Mouse (Mus musculus) urinary bladder, postnatal 4 days (tissue): ENCODE measurements around the gene Ctdspl.

Experiments
- DNase-seq, 2 experiments: peaks; one replicate each; pipeline ENCODE4 v3.0.0; 2021 to 2022; ENCODE audit warnings: low spot score in 2 of 2

The Ctdspl gene

DNA sequence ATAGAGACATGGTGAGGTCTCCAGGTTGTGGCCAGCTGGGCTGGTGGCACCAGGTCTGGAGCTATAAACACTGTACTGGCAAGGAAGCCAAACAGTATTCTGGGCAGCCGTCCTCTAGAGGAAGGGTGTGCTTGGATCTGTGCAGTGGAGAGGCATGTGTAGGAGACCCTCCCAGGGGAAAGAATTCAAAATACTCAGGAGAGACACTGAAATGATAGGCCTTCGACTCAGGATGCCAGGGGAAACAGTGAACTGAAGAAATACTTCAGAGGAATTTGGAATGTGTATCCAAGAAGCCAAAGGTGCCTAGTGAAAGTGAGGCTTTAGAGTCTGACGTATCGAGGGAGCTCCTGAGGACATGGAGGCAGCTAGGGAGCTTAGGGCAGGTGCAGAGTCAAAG, 23.4 kb downstream of the Ctdspl start:
- no peak for DNase-seq

DNA sequence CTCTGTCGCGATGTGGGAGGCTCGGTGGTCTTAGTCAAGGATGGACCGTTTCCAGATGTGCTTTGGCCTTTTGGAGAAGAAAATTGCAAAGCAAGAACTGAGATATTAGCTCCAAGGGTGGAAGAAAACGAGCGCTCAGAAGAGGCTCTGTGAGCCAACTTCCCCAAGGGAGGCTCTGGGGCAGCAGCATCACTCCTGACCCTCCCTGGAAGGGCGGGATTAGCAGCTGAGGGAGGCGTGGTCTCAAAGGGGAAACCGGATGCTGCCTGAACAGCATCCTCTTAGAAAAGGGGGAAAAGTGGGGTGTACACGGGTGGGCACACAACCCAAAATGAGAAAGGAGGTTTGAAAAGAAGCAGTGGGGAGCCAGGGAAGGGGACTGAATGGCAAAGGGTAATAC, 23.8 kb downstream of the Ctdspl start:
- DNase-seq = no peak

DNA sequence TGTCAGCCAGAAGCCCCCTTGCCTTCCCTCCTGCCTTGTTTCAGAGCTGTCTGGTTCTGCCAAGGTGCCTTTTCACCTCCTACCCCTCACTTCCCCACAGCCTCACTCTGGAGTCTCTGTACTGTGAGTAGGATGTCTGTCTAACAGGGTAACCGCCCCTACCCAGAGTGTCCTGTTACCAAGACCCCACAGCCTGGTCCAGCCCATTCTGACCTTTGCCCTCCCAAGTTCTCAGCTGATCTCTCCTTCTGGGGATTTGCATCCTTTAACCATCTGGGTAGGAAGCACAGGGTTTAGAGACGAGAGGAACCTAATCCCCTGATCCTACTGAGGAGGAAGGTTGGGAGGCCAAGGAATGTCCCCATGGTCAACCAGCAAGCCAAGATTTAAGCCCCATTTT, 24.5 kb downstream of the Ctdspl start:
- no peak for DNase-seq

DNA sequence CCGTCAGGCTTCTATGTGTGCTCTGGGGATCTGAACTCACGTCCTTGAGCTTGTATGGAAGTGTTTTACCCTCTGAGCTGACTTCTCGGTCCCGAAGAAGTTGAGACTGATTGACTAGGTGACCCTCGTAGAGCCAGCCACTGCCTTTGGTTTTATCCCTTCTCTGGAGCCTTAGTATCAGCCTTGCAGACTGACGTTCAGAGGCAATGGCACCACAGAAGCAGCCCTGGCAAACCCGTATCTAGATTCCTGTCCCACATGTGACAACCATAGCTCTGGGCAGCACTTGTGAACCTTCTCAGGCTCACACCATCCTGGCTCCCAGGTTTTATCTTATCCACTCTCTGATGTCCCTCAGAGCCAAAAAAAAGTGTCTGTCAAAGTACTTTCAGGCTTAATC, 25.1 kb downstream of the Ctdspl start:
- no peak for DNase-seq

DNA sequence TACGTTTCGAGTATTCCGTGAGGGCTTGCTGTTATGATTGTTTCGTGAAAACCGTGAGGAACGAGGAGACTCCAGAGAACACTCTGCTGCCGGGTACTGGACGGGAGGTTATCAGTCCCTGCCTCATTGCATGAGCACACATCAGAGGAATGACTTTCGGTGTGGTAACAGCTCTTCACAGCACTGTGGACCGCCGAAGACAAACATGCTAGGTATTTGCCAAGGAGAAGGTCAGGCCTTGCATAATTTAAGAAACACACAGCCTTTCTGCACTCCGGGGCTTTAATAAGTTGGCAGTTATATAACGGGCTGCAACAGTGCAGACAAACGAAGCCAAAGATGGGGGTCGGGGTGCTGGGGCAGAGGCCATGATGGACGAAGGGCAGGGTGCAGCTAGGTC, 25.9 kb downstream of the Ctdspl start:
- DNase-seq = no peak

DNA sequence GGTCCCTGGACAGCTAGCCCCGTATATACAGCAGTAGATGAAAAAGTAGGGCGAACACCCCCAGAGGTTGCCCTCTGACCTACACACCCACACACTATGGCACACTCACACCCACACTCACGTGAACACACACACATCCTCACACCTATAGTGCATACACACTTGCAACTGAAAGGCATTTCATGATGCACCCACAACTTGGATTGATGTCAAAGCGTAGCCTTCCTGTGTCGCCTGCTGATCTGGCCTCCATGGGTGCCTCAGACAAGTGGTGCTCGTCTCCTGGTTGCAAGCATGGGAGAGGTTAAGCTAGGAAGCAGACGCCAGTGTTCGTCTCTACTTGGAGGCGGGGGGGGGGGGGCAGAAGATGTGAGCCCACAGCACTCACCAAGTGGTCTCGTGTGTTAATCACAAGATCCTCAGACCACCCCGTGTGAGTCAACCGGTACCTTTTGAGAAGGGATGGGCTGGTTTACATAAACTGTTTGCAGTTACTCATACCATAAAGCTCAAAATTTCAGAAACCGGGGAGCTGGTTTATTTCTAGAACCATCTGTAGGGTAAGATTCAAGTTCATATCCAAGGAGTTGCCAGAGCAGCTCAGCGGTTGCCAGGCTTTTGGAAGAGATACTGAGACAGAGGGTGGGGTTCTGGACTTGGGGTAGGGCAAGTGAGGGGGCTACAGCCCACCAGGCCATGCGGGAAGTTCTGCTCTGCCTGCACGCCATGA, 27.4 kb downstream of the Ctdspl start:
- DNase-seq = no peak

DNA sequence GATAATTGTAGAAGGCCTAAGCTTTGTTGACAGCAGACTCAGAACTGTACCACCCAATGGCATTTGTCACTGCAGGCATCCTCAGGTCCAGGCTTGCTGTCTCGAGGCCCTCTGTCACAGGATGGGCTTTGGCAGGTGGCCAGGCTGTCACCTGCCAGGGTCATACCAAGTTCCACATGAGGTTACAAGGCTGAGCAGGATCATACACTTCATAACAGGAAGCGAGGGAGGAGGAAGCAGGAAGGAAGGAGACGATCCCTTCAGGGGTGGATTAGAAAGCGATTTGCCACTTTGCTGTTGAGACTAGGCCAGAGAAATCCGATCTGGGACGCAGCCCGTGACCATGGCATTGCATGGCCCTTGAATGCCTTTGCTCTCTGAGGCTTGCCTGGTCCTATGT, 32.5 kb downstream of the Ctdspl start:
- DNase-seq = no peak

DNA sequence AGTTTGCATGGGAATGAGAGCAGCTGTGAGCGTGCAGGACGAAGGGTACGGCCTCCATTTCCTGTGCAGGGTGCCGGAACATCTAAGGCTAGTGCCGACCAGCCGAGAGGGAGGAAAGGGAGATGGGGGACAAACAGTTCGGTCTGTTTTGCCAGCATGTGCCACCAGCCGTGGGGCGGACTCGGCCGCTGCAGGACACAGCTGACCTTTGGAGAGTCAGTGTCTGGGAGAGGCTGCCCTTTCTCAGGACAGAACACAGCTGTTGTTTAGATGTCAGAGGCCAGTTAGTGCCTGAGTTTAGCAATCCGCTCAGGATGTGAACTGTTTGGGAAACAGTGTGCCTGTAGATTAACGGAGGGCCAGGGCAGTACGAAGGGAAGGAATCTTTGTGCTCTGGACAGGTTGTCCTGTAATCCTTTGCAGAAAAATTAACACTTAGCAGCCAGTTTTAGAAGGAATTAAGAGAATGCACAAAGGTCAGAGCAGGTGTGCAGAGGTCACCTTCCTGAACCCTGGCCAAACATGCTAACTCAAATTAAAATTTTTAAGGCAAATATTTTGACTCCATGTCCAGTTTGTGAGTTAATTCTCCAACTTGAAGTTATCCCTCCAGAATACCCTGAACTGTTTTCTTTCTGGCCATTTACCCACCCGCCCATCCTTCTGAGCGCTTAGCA, 34.3 kb downstream of the Ctdspl start:
- no peak for DNase-seq

DNA sequence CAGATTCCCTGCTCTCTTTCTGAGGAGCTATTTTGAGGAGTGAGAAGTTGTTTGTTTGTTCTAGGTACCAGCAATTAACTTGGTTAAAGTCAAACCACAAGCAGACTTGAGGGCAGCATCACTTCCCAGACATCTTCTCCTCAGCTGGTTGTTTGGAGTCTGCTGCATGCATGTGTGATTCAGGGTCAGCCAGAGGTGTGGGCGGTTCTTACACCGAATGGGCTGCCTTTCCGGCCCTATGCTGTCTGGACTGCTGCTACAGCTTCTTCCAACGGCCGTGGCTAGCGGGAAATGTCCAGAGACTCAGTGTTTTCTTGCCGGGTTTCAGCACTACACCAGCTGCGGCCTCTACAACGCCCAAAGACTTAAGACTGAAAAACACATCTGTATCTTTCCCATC, 36.9 kb downstream of the Ctdspl start:
- no peak for DNase-seq

DNA sequence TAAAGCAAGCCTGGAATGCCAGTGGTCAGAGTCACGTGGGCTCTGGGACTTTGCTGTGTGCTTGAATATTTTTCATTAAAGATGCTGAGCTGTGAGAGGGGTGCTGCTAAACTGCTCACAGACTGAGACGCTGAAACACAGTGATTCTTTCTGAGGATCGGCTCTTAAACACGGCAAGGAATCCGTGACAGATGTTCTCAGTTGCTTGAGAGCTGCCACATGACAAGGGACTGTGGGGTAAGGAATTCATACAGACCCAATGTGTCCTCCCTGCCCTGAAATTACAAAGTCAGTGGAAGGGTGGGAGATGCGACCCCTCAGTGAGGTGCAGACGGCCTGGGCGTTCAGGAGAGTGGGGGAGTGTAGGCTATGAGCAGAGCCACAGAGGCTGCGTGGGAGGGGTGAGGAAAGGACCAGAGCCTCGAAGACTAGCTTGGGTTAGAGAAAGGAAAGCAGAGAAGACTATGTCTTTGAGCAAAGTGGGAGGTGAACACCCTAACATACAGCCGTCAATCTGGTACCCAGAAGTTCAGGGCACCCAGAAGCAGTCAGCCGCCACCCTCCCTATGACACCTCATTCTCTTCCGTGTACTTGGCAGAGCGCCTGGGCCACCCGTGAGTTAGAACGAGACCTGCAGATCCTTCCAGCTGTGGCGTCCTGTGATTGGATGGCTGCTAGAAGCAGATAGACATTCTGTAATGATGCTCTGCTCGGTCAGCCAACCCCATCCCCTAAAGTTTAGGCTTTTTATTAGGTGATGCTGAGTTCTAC, 38.2 kb downstream of the Ctdspl start:
- no peak for DNase-seq

DNA sequence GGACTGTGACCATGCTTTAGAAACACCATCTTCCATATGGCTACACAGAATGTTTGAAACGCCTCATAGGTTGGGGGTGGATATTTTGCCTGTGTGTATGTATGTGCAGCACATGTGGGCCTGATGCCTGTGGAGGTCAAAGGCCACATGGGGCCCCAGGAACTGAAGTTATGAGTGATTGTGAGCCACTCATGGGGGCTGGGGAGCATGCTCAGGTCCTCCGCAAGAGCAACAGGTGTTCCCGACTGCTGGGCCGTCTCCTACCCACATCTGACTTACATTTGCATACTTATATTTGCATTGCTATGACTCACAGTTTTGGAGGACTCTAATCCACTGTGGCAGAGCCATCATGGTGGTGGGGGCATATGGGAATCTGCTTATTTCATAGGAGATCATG, 43.6 kb downstream of the Ctdspl start:
- DNase-seq = no peak

DNA sequence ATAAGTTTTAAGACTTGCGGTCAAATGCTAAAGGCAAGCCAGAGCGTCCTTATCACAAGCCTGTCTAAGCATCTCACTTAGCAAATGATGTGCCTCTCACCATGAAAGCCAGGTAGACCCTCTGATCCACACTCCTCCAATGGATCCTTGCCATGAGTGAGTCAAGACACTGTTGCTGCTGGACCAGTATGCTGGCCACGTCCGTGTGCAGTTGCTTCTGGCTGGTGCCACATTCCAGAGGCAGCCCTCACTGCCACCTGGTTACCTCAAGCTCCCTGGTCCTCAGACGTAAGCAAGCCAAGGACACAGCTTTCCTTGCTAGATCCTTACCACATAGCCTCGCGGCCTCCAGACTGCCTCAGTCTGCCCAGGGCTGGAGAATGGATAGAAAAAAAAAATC, 46.8 kb downstream of the Ctdspl start:
- no peak for DNase-seq

DNA sequence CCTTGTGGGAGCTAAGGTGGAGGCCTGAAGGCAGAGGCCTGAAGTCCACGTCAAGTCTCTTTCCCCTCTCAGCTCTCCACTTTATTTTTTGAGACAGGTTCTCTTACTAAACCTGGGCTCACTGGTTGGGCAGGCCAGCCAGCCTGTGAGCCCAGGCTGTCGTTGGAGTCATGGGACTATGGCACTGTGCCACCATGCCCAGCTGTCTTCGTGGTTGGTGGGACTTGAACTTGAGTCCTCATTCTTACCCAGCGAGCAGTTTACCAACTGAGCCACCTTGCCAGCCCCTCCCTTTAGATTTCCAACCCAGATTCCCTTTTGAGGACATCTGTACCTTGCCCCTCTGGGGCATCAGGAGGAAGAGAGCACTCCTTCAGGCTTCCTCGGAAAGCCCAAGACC, 47.3 kb downstream of the Ctdspl start:
- DNase-seq = no peak

DNA sequence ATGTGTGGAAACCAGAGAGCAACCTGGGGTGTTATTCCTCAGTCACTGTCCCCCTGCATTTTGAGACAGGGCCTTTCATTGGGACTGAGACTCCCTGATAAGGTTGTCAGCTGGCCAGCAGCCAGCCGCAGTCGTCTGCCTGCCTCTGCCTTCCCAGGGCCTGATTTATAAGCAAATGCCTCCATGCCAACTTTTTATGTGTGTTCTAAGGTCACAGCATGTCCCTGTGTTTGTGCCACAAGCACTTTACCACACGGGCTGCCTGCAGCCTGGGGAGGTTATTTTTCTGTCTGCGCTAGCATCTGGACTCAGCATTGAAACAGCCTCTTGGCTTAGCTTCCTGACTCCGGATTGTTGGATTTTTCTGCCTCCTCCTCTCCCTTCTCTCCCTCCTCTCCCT, 47.9 kb downstream of the Ctdspl start:
- DNase-seq = no peak

DNA sequence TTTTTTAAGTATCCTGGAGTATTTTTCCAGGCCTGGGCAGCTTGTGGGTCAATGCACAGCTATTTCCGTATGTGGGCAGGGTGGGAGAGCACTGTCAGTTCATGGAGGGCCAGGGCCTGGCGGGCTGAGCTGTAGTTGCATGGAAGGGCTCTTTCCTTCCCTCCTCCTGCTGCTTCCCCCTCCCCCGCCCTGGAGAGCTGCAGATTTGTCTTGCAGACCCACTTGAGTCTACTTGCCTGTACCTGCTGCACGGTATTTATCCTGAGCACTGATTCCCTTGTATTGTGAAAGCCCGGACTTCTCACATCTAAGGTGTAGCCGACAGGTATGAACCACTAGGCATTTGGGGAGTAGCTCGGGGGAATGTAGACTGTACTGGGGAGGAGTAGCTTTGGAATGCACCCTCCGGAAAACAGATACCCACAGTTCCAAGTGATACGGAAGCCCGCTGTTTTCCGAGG, 49.0 kb downstream of the Ctdspl start:
- DNase-seq = no peak

DNA sequence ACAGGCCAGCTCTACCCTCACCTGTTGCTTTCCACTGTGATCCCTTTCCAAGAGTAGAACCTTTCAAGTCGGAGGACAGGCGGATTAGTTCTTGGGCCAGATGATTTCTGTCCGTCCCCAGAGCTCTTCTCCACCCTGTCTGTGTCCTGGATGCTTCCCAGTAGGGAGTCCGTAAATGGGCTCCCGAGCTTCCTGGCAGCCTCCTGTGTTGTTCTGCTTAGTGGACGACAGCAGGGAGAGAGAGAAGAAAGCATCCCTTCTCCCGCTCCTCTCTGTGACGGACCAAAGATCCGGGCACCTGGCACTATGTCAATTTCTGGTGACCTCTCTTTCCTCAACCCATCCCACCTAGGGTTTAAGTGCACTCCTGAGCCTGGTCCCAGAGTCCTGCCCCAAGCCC, 49.5 kb downstream of the Ctdspl start:
- DNase-seq = no peak

DNA sequence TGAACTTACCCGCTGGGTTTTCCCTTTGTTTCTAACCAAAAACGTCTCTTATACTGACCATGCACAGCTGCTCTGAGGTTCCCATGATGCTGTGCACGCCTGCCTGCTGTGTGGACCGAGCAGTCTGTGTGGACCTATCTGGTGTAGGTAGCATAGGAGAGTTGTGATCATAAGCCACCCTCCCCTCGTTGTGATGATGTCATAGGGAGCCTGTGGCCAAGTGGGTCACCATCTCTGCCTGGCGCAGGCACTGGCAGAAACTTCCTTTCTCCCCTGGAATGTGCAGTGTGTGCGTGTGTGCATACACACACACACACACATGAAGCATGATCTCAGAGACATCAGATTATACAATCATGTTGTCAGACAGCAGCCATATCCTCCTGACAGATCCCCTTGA, 50.3 kb downstream of the Ctdspl start:
- no peak for DNase-seq

DNA sequence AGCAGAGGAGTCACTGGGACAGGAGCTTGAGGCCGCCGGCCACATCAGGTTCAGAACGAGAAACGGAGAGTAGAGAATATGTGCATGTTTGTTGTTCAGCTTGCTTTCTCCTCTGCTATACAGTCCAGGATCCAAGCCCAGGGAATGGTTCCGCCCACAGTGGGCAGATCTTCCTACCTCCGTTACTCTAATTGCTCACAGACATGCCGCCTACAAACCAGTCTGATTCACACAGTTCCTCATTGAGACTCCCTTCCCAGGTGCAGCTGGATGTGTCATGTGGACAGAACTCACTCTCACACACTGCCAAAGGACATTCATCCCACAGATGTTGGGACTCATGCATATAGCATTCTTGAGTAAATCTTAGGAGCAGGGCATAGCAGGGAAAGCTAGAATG, 51.2 kb downstream of the Ctdspl start:
- DNase-seq = no peak

DNA sequence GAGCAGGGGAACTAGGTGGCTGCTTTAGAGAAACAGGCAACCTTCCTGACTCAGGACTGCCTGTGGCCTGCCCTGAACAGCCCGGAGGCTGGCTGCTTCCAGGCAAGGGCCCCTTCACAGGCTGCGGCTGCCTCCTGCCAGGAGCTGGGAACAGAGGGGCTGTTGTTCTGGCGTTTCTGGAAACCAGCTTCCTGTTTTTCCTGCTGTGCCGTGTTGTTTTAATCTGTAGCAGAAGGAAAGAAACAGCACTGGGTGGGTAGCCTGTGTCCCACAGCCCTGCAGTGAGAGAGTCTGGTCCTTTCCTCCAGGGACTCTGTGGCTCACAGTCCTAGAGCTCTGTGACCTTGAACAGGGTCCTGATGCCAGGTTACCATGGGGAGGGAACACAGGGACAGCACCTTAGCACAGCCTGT, 54.2 kb downstream of the Ctdspl start:
- DNase-seq = no peak

DNA sequence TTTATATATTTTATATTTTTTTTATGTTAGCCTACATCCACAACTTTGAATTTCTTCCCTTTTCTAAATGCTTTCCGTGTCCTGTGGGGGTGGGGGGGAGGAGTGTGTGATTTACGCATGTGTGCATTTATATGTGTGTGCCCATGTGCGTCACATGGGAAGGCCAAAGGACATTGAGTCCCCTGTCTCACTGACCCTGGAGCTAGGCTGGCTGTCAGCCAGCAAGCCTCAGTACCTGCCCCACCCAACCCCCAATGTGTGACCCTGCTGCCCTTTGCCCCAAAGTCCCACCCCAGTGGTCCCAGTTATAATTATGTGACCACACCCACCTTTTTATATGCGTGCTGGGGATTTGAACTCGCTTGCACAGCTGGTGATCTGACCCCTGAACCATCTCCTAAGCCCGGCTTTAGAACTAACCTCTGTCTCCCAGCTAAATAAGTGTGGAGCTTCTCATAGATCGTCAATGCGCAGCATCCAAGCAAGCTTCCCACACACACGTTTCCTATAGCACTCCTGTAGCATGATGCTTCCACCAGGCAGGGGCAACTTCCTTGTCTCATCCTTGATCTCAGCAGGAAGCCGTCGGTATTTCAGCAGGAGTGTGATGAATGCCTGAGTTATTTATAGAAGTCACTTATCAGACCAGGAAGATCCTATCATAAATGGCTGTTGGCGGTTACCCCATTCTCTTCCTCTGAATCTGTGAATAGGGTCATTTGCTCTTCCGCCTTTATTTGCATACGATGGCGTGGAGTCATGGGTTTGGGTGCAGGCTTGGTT, 58.6 kb downstream of the Ctdspl start:
- DNase-seq = no peak

DNA sequence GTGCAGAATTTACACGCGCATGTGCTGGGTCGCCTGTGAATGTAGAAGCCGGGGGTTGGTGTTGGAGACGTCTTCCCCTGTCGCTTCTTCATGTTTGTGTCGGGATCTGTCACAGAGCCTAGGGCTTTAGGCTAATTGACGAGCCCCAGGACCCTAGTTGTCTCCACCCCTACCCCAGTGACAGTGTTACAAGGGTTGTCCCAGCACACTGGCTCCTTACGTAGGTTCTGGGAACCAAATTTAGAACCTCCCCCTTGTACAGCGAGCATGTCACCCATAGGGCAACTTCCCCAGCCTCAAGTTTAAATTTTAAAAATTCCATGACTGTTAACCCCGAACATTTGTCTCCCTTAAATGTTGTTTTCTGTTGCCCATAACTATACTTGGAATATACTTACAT, 60.0 kb downstream of the Ctdspl start:
- no peak for DNase-seq
